Mouse (Mus musculus) CH12.LX (cell line): Measurements from ENCODE around the gene Fhl2.

ENCODE experiments used
- CTCF ChIP-seq, 2 experiments: IDR thresholded peaks in 1 of 2; conservative IDR thresholded peaks in 1 of 2; 2 replicates each; pipeline ENCODE4 v1.5.1; 2011 to 2012; ENCODE audit warnings: low read depth in 2 of 2, low read length in 2 of 2, improper control_type of control experiment in 1 of 2, inconsistent platforms in 1 of 2, mild to moderate bottlenecking in 1 of 2, moderate library complexity in 1 of 2
- EP300 ChIP-seq: IDR thresholded peaks from 2 replicates; pipeline ENCODE4 v1.6.1; 2011; ENCODE audit warnings: low read length, improper control_type of control experiment
- ETS1 ChIP-seq: conservative IDR thresholded peaks from 2 replicates; pipeline ENCODE4 v1.6.1; 2012; ENCODE audit warnings: low read depth, mild to moderate bottlenecking, inconsistent platforms, low read length, improper control_type of control experiment, moderate library complexity
- POLR2A ChIP-seq: IDR thresholded peaks from 2 replicates; pipeline ENCODE4 v1.6.1; 2011; ENCODE audit warnings: low read depth, mild to moderate bottlenecking, improper control_type of control experiment, low read length
- SMC3 ChIP-seq: IDR thresholded peaks from 2 replicates; pipeline ENCODE4 v1.6.1; 2011; ENCODE audit warnings: low read depth, low read length, improper control_type of control experiment
- TCF12 ChIP-seq: IDR thresholded peaks from 2 replicates; pipeline ENCODE4 v1.6.1; 2014; ENCODE audit warnings: low read depth, mild to moderate bottlenecking, inconsistent platforms, low read length, improper control_type of control experiment
- ZC3H11A ChIP-seq: IDR thresholded peaks from 2 replicates; pipeline ENCODE4 v1.6.1; 2012; ENCODE audit warnings: low read depth, mild to moderate bottlenecking, inconsistent platforms, low read length, improper control_type of control experiment

DNA sequence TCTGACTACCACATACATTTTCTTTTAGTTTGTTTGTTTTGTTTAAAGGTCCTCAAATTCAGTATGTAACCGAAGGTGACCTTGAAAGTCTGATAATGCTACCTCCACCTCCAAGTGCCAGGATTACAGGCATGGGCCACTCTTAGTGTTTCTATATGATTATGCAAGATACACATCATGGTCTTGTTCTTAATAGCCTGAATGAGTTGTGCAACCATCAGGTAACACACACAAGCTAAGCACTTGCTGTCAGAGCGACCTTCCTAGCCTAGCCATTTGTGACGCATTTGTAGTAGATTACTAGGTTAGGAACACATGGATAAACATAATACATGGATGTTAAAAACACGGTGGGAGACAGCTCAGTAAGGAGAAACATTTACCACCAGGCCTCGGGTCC is 113.8 kb downstream of the Fhl2 start:
- TF ChIP-seq TCF12 = no peak
- no peak for TF ChIP-seq ZC3H11A
- TF ChIP-seq POLR2A = no peak
- no peak for TF ChIP-seq CTCF (conservative IDR thresholded peaks at IDR 0.05 in 1 of 2, IDR thresholded peaks at IDR 0.05 in 1 of 2; ENCODE audit: low read depth in 2 of 2, low read length in 2 of 2)
- TF ChIP-seq ETS1 = no peak
- TF ChIP-seq EP300 = no peak
- TF ChIP-seq SMC3 = no peak
